Mouse (Mus musculus): Measurements from ENCODE around the gene Chrd.

DNA sequence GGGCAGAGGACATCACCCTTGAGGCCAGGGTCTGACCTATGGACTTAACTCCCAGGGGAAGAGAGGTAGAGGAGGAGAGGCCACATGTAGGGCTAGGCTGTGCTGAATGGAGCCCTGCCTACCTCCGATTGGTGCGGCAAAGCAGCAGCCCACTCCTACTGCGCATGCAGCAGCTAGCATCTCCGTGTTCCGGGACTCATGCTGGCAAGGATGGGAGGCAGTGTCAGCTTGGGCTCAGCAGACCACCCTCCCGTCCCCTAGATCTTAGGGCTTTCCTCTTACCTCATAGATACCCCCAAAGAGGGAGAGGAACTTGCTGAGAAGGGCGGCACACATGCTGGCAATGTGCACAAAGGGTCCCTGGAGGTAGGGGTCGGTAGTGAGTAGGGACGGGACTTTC is 20.7 kb upstream of the Chrd start:
- no peak for TF ChIP-seq POLR2A (IDR thresholded peaks at IDR 0.05; ENCODE audit: borderline replicate concordance, insufficient read depth, low read length)
- TF ChIP-seq CTCF (IDR thresholded peaks at IDR 0.05; ENCODE audit: borderline replicate concordance, insufficient read depth, low read depth, low read length): no peak
